Mouse (Mus musculus) kidney, postnatal 36 days (tissue): Measurements from ENCODE around the gene Zbtb22.
"Not testable (repeated sequence)": the region's sequence is repeated elsewhere in the genome, so short reads cannot be mapped to it uniquely, and the experiment has no call there.

Source experiments
- DNase-seq, 2 experiments: peaks; one replicate each; pipeline ENCODE4 v3.0.0; 2021 to 2022; ENCODE audit warnings: mixed read lengths in 2 of 2

The Zbtb22 gene

DNA sequence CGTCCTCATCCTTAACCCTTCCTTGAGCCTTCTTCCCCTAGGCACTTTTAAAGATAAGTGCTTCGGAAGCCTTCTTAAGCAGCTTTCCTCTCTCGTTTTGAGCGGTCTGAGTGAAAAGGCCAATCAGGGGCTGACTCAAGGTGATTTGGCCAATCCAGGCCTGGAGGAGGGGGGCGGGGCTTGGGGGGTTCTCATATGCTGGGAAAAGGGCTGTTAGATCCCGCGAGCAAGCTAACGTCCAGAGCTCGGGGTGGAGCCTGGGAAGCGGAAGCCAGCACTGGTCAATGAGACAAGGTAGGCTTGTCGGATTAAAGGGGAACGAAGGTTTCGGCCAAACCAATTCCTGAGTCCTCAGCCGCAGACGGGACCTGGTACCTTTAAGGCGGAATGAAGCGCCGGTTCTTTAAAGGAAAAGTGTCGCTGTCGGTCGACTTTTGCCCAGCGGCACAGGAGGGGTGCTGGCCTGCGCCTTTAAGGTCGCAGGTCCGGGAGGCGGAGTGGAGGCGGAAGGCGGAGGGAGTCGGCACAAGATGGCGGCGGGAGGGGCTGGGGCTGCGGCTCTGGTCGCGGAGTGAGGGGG lies at the start of gene Zbtb22, which contains the start of gene Tapbp:
Gene Zbtb22 (plus strand): TSS at position 234 of the 580 bp plus-strand sequence.
Gene Tapbp (plus strand): TSS at position 229 of the 580 bp plus-strand sequence.
- peak; percentile 99 for DNase-seq

DNA sequence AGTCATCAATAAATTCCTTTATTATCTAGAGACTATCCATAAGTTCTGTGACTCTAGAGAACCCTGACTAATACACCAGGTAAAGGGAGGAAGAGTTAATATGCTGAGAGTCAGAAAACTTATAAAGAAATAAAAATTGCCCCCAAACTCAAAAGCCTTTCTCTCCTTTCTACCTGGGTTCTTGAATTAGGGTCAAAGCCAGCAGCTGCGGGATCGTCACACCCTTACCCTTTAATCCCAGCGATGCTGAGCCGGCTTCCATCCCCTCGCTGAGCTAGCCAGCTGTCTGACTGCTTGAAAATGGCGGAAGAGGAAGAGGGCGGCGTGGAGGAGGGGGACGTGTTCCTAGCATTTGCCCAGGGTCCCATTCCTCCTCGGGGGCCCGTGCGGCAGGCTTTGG lies 42.2 kb upstream of the Zbtb22 start, which contains the start of gene Gm7029:
Gene Gm7029 (plus strand): TSS at position 301 of the 400 bp plus-strand sequence.
- DNase-seq: not testable (repeated sequence)

DNA sequence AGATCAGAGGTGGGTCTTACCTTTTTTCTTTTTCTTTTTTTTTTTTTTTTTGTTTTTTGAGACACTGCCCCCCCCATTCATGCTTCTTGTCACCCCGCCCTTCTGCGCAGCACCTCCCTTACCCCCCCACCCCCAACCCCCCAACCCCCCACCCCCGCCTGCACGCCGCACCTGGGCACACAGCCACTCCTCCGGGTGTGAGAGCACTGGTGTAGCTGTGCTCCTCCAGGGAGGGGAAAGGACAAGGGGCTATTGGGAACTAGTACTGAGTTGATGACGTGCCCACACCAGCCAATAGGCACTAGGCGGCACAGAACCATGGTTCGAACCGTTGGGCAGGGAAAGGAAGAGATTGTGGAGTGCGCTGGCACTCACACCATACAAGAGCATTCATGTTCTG lies 41.3 kb upstream of the Zbtb22 start:
- no peak for DNase-seq

DNA sequence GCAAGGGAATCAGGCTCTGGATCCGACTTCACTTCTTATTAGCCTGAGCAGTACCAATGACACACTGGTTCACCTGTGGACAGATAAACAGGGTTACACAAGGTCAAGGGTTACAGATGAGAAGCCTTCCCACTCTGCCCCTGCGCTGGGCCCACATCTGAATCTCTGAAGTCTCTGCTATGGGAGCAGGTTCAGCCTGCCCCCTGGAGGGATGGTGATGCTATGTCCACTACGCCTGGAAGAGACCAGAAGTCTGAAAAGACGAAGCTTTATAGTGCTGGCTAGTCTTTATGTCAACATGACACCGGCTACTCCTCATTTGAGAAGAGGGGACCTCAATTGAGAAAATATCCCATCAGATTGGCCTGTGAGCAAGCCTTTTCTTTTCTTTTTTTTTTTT lies 39.9 kb upstream of the Zbtb22 start:
- peak; percentile 19 to 50 for DNase-seq

DNA sequence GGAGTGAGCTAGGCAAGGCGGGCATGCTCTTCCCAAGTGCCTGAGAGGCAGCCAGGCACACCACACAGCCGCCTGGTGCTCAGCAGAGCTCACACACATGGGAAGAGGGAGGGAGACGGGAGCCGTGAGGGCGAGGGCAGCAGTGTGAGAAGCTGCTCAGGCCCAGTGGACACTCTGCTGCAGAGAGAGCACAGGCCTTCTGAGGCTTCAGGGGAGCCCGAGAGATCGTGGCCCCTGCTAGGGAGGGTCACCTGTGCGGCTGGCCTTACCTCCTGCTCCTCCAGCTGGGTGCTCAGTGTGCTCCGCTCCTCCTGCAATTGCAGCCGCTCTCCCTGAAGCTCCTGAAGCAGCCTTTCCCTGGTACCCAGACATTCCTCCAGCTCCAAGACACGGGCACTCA lies 31.4 kb upstream of the Zbtb22 start:
- DNase-seq: not testable (repeated sequence)

DNA sequence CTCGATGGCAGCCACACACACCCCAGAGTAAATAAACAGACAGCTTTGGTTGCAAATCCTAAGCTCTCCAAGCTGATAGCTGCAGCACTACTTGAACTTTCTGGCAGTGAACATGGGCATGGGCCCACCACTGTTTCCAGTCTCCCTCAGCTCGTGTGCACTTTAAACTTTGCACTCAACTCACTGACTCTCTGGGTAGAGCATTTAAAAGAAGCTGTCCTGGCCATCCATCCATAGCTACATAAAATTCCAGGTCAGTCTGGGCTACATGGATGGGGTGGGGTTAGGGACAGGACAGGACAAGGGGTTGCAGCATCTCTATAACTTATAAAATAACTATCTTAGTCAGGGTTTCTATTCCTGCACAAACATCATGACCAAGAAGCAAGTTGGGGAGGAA lies 27.9 kb upstream of the Zbtb22 start:
- DNase-seq: peak; percentile 26 to 47

DNA sequence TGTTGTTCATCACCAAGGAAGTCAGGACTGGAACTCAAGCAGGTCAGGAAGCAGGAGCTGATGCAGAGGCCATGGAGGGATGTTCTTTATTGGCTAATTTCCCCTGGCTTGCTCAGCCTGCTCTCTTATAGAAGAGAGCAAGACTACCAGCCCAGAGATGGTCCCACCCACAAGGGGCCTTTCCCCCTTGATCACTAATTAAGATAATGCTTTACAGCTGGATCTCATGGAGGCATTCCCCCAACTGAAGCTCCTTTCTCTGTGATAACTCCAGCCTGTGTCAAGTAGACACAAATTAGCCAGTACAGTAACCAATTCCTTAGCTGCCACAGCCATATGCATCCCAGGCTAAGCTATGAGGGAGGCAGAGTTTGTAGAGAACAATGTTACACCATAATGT lies 27.5 kb upstream of the Zbtb22 start:
- not testable (repeated sequence) for DNase-seq

DNA sequence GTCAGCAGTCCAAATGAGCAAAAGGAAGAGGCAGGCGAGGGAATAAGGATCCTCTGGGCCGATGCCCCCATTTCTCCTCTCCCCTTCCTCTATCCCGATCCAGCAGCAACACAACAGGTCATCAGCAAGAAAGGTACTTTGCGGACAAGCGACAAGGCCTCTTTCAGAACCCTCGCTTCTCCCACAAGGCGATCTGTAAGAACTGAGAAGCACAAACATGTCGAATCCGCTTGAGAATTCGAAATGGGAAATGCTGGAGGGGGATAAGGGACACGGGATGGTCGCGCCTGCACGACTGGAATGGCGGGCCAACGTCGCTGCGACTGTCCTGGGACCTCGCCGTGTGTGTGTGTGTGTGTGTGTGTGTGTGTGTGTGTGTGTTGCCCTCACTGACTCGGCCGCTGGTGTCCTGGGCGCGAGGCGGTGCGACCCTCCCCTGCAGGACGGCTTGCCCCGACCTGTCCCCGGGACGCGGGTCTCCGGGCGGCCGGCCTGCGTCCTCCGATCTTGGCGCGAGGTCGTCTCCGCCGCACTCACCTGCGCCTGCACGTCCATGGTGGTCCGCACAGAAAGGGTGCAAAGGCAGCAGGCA lies 25.7 kb upstream of the Zbtb22 start:
- not testable (repeated sequence) for DNase-seq

DNA sequence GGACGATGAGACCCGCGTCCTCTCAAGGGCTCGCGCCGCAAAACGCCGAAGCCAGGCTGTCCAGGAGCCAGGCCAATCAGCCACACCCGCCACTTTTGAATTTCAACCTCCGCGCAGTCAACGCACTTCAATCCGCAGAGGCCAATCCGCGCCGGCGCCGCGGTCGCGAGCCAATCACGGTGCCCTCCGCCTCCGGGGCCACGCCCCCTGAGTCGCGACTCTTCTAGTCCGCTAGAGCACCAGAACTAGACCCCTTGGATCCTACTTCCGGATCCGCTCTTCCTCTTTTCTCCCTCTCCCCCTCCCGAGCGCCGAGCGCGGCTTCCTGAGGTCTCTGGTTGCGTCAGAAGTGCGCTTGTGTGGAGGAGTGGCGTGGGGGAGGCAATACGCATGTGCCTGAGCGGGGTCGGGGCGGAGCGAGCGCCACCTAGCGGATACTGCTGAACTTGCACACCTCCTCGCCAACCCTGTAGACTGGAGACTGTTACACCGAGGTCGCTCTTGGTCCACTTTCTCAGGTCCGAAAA lies 25.1 kb upstream of the Zbtb22 start, which contains the start of gene Kifc1:
Gene Kifc1 (minus strand): TSS at position 129 of the 527 bp plus-strand sequence.
- peak; percentile 99 to 100 for DNase-seq

DNA sequence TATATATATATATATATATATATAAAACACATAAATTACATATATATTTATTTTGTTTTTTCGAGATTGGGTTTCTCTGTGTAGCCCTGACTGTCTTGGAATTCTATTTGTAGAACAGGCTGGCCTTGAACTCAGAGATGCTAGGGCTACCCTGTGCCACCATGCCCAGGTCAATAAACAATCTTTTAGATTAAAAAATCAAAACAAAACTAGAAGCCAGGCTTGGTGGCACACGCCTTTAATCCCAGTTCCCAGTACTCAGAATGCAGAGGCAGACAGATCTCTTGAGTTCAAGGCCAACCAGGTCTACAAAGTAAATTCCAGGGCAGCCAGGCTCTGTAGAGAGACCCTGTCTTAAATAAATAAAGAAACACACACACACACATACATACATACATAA lies 24.3 kb upstream of the Zbtb22 start:
- DNase-seq: no peak

DNA sequence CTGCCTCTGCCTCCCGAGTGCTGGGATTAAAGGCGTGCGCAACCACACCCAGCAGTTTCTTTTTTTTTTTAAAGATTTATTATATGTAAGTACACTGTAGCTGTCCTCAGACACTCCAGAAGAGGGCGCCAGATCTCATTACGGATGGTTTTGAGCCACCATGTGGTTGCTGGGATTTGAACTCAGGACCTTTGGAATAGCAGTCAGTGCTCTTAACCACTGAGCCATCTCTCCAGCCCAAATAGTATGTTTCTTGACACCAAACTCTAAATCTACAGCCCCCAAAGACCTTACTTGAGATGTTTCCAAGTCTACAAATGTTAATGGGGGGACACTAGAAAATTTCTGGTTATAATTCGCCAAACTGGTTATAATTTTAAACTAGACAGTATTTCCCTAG lies 23.8 kb upstream of the Zbtb22 start:
- not testable (repeated sequence) for DNase-seq

DNA sequence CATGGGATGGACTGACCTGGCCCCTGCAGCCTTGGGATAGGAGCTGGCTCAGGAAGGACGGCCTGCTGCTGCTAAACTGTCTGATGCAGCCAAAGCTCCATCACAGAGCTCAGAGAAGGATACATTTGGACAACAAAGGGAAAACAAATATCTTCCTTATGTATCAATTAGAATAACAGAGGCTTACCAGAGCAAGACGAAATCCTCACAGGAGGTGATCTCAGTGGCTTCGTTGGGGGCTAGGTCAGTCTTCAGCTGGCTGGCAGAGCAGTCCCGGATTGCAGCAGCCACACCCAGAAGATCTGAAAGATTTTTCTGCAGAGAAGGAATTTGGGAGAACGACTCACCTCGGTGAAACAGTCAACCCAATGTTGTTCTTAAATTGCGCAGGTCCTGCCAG lies 23.3 kb upstream of the Zbtb22 start:
- no peak for DNase-seq

DNA sequence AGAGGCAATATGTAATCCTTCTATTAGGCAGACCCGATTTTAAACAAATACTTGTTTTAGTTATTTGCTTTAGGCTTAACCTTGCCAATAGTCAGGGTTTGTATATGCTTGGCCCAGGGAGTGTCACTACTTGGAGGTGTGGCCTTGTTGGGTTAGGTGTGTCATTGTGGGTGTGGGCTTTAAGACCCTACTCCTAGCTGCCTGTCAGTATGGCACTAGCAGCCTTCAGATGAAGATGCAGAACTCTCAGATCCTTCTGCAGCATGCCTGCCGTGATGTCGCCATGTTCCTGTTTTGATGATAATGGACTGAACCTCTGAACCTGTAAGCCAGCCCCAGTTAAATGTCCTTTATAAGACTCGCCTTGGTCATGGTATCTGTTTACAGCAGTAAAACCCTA lies 22.7 kb upstream of the Zbtb22 start:
- DNase-seq: not testable (repeated sequence)

DNA sequence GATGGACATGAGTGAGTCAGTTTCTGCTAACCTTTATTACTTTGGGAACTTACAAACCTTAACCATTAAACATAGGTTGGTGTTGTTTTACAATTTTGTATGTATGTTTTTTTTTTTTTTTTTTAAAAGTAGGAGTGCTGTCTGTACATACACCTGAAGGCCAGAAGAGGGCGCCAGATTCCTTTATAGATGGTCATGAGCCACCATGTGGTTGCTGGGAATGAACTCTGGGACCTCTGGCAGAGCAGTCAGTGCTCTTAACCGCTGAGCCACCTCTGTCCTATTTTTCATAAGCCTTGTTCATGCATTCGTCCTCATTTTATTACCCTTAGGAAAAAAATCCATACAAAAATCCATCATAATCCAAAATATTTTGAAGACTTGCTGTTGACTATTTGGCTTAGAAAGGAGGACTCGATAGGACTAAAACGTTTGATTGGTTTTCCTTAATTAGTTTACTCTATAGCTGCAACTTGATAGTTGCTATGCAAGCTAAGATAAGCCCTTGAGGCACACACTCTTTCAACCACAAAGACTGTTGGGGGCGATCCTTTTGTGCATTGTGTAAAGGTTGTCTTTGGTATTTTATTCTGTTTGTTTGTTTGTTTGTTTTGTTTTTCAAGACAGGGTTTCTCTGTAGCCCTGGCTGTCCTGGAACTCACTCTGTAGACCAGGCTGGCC lies 18.4 kb upstream of the Zbtb22 start:
- peak in 1 of 2 experiments; percentile 76 for DNase-seq

DNA sequence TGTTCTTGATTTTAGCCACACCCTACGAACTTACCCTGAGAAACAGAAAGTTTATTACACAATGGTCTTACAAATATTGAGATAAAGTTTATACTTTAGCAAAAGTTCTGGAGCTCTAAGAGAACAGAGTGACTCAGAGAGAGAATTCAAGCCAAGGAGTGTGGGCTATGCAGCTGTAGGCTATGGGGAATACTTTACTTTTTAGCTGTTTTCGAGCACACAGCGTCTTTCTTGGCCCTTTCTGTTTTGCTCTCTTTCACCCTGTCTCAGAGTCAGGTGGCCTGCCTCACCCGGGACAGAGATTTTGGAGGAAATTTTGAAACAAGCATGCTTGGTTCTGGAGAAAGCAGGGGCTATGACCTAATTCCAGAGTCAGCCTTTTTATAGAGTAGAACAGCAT lies 17.5 kb upstream of the Zbtb22 start:
- not testable (repeated sequence) for DNase-seq

DNA sequence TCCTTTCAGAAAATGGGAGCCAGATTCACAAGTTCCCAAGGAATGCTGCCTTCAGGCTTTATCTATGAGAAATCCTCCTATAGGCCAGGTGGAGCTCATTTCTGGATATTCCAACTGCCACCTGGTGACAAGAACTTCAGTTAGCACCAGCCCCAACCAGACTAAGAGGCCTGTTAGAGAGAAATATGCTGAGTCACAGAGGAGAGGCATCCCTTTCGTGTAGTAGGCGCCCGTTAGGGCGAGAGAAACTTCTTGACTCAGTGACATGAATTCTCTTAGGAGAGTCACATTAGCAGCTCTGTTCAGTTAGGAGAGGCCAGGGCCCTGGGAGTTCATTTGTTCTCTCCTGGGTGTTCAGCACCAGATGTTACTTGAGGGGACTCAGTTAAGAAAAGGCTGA lies 16.1 kb upstream of the Zbtb22 start:
- no peak for DNase-seq

DNA sequence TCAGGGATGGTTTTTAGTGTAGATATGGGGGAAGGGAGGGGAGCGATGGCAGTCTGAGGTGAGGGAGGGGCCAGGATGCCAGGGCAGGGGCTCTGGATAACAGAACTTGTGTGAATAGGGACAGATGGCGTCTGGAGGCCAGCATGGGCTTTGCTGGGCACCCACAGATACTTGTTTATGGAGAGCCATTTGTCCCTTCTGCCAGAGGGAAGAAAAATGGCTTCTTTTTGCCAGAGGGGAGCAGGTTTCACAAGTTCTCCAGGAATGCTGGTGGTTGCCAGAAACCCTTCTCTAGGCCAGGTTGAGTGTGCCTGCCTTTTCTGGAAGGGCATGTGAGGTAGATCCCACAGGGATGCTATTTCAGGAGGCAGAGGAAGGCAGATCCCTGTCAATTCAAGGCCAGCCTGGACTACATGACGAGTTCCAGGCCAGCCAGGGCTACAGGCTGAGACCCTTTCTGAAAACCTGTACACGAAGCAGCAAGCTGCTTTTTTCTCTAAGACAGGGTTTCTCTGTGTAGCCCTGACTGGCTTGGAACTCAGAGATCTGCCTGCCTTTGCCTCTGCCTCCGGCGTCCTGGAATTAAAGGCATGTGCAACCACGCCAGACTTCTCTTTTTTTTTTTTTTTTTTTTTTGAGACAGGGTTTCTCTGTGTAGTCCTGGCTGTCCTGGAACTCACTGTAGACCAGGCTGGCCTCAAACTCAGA lies 15.3 kb upstream of the Zbtb22 start:
- DNase-seq: no peak

DNA sequence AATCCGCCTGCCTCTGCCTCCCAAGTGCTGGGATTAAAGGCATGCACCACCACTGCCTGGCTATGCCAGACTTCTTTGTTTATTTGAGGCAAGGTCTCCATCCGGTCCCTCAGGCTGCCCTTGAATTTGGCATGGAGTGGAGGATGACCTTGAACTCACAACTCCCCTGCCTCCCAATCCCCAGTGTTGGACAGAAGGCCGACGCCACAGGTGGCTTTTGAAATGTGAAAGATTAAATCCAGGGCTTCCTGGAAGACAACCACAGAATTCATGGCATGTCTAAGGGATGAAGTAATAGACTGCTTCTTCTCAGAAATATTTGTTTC lies 14.8 kb upstream of the Zbtb22 start:
- no peak for DNase-seq

DNA sequence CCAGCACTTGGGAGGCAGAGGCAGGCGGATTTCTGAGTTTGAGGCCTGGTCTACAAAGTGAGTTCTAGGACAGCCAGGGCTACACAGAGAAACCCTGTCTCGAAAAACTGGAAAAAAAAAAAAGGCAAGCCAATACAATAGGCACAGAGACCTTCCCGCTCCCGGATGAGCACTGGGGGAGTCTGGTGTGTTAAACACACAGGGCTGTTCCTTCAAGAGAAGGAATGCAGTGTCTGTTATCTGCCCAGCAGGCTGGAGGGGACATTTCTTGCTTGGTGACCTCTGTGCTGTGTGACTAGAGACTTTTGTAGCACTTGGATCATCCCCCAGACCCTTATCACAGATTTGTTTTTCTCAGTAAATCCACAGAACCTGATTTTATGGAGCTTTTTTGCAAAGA lies 14.1 kb upstream of the Zbtb22 start:
- no peak for DNase-seq

DNA sequence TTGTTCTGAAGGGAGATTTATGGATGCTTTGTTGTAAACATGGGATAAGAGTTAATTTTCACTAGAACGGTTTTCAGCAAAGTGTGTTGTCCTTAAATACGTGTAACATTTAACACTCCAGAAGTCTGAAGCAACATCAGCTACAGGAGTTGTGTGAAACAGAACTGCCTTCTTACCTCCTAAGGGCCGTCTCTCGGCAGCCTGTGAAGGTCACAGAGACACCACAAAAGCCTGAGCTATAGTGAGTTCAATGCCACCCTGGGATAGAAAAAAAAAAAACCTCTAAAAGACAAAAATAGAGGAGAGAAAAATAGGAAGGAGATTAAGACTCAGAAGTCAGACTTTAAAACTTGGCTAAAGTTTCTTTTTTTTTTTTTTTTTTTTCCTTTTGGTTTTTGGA lies 13.6 kb upstream of the Zbtb22 start:
- DNase-seq: no peak

DNA sequence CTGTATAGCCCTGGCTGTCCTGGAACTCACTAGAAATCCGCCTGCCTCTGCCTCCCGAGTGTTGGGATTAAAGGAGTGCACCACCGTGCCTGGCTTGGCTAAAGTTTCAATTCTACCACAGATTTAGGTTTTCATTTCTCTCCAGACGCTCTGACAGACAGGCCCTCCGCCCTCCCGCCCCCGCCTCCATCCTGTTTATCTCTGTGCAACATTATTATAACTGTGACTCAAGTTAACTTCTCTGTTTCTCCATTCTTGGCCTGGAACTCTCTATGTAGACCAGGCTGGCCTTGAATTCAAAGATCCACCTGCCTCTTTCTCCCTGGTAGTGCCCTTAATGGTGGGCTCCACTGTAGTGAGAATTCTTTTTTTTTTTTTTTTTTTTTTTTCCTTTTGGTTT lies 13.2 kb upstream of the Zbtb22 start:
- no peak for DNase-seq

DNA sequence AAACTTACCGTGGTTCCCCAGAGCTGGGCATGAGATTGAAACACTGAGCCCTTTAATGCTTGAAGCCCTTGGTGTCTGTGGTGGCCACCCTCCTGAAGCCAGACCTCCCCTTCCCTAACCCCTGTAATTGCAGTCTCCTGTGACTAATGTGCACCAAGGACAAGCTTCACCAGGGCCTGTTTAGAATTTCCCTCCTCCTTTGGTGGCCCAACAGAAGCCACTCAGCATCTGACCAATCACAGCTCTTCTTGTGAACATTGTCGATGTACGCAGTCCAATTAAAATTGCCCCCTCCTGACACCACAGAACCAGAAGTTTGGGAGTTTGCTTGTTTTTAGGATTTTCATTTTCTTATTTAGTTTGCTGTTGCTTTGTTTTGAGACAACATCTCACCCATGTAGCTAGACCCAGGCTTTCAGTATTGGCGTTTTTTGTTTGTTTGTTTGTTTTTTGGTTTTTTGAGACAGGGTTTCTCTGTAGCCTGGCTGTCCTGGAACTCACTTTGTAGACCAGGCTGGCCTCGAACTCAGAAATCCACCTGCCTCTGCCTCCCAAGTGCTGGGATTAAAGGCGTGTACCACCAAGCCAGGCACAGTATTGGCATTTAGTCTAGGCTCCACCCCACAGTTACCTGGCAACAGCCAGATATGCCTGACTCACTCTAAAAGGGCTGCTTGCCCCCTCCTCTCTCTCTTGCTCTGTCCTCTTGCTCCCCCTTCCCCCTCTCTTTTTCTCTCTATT lies 11.6 kb upstream of the Zbtb22 start:
- DNase-seq: not testable (repeated sequence)

DNA sequence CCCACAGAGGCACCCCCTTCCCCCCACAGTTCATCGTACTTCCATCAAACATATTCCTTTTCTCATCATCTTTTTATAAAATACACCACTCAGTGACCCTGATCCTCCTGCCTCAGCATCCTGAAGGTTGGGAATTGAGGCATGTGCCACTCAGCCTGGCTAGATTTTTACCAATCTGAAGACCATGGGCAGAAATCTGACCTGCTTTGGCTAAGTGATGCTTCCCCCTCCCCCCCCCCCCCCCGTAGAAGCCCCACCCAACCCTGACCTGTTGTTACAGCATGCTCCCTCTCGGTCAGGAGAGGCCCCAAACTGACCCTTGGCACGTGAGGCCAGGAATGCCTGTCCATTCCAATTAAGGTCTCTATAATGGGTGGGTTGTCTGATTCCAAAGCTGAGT lies 10.9 kb upstream of the Zbtb22 start, which contains the start of gene Platr17:
Gene Platr17 (plus strand): TSS at position 301 of the 400 bp plus-strand sequence.
- not testable (repeated sequence) for DNase-seq
